Mouse (Mus musculus) liver, postnatal 0 days (tissue): ENCODE results near the gene Nfkbie. TPM values are rescaled to one million over a fixed set of nuclear protein-coding genes. Genes with fewer than 3 reads are reported as not detected.
A peak's percentile ranks its signal among the peaks of the same experiment; 100 is the strongest.

Experiments
- ATAC-seq: fragments of 200-750 bp; cut with Nextera tagmentation; 2 replicates; pipeline ENCODE4 v1.8.0; 2017; ENCODE audit warnings: mild to moderate bottlenecking, moderate library complexity
- DNase-seq: peaks from one replicate; pipeline ENCODE4 v3.0.0-alpha.2; 2016
- H3K27ac ChIP-seq: fragments of 300-500 bp; sonication (generic); 2 replicates; pipeline ENCODE4 v1.5.1; 2014; ENCODE audit warnings: antibody characterized with exemption, moderate library complexity, mild to moderate bottlenecking, low read depth
- H3K27me3 ChIP-seq: fragments of 300-500 bp; sonication (generic); 2 replicates; pipeline ENCODE4 v1.6.1; 2014; ENCODE audit warnings: low read length, control low read depth, mixed read lengths; ENCODE audit not compliant: insufficient read depth
- H3K36me3 ChIP-seq: fragments of 300-500 bp; sonication (generic); replicated peaks from 2 replicates; pipeline ENCODE4 v1.6.1; 2014; ENCODE audit warnings: mild to moderate bottlenecking, control low read depth, low read length, moderate library complexity, mixed read lengths; ENCODE audit not compliant: insufficient read depth
- H3K4me1 ChIP-seq: fragments of 300-500 bp; sonication (generic); 2 replicates; pipeline ENCODE4 v1.6.1; 2014; ENCODE audit warnings: antibody characterized with exemption, mild to moderate bottlenecking, control low read depth; ENCODE audit not compliant: insufficient read depth
- H3K4me2 ChIP-seq: fragments of 300-500 bp; sonication (generic); 2 replicates; pipeline ENCODE4 v1.6.1; 2014; ENCODE audit warnings: low read depth, mild to moderate bottlenecking, low read length, moderate library complexity, mixed read lengths
- H3K4me3 ChIP-seq: fragments of 300-500 bp; sonication (generic); 2 replicates; pipeline ENCODE4 v1.5.1; 2014; ENCODE audit warnings: low read depth, low read length
- H3K9ac ChIP-seq: fragments of 300-500 bp; sonication (generic); replicated peaks from 2 replicates; pipeline ENCODE4 v1.6.1; 2014; ENCODE audit warnings: mild to moderate bottlenecking, moderate library complexity
- H3K9me3 ChIP-seq: fragments of 300-500 bp; sonication (generic); 2 replicates; pipeline ENCODE4 v1.6.1; 2016; ENCODE audit warnings: mild to moderate bottlenecking, control low read depth, low read length, mixed read lengths
- CTCF ChIP-seq: sonication (generic); IDR thresholded peaks from 2 replicates; pipeline ENCODE4 v1.5.1; 2016; ENCODE audit warnings: antibody characterized with exemption, low read depth
- EP300 ChIP-seq: IDR thresholded peaks from 2 replicates; pipeline ENCODE4 v1.6.1; 2016; ENCODE audit warnings: antibody characterized with exemption, low read depth, mild to moderate bottlenecking
- WGBS: fragments of 180-500 bp; shearing (Covaris S2); extraction: QIAGEN DNeasy Blood & Tissue Kit; methylation state at CpG from one replicate; pipeline ENCODE4 v1.1.7; 2014; ENCODE audit not compliant: insufficient replicate concordance; 5-methylcytosine and 5-hydroxymethylcytosine counted together
- polyA plus RNA-seq: library from polyadenylated mRNA; unstranded; fragments of >200 nt; fragmentation: Nextera tagmentation; extraction: Ambion mirVana; gene quantifications from 2 replicates; pipeline ENCODE4 v1.2.1, GENCODE M21; 2015

The Nfkbie gene
- polyA plus RNA-seq, 1 experiment from 2014 or later = 2.8 TPM

DNA sequence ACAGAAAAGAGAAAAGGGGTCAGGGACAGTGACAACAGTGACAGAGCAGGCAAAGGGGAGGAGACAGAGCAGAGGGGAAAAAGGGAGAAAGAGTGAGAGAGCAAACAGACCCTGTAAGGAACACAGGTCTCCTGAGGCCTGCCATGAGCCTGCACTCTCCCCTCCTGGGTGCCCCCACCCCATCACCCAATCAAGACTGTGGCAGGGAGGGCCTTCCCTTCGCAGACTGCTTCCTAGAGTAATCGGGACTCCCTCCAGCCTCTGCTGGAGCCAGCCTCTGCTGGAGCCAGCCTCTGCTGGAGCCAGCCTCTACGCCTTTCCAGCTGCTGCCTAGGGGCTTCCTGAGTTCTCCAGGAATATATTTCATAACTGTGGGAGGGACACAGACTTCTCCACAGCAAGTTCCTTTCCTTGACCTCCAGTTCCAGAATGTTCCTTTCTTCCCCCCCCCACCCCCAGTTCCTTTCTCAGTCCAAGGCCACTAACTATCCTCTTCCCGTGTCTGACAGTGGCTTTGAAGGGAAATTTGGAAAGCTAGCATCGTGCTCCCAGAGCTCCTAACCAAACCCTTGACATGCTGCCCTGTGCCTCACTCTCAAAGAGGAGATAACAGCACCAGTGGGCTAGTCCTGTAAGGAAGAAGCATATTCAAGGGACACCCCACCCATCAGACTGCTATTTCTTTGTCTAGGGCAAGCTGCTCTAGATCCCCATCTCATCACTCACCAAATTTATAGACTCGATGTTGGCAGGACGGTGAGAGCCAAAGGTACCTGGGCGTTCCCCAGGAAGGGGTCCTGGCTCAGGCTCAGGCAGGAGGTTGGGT lies 37.3 kb downstream of the Nfkbie start:
- ATAC-seq (no peak), DNase-seq (no peak)
- Histone ChIP-seq H3K9ac (peak overlapping the region; percentile 80), H3K4me1 (peaks cover 67% of the 10 kb centered on the region), H3K27me3 (no peaks in the 10 kb centered on the region), H3K36me3 (peaks cover 37% of the 10 kb centered on the region), H3K4me3 (peak overlapping the region; percentile 75), H3K9me3 (no peaks in the 10 kb centered on the region), H3K4me2 (peak overlapping the region; percentile 96), H3K27ac (peak overlapping the region; percentile 77)
- TF ChIP-seq CTCF = no peak
- TF ChIP-seq EP300 = no peak
- 32% methylated on average over 8 of the region's 8 CpGs for WGBS

DNA sequence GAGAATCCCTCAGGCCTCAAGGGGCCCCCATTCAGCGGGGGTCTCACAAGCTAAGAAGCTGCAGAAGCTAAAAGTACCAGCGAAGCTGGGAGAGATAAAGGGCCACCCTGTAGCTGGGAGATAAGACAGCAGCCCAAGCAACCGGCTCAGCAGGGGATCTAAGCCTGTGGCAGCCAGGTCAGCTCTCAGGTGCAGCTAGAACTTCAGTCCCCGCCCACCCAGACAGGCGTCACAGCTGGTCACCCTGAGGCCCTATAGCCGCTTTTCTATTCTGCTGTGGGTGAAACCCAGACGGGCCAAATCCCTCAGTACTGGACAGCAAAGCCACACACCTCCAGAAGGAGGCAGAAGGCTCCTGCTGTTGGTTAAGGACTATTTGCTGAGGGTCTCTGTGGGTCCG lies 38.0 kb downstream of the Nfkbie start:
- Histone ChIP-seq H3K27me3 (no peaks in the 10 kb centered on the region), H3K9ac (peak overlapping the region; percentile 80), H3K4me3 (peak overlapping the region; percentile 75), H3K27ac (peak overlapping the region; percentile 77), H3K4me1 (peaks cover 74% of the 10 kb centered on the region), H3K4me2 (peak overlapping the region; percentile 96), H3K9me3 (no peaks in the 10 kb centered on the region), H3K36me3 (peaks cover 32% of the 10 kb centered on the region)
- DNase-seq (peak; percentile 75), ATAC-seq (peak; percentile 35)
- TF ChIP-seq EP300 (peak; percentile 53; the same call in 1 of the 2 replicates), CTCF (peak; percentile 31)
- 27% methylated on average over 8 of the region's 8 CpGs for WGBS

DNA sequence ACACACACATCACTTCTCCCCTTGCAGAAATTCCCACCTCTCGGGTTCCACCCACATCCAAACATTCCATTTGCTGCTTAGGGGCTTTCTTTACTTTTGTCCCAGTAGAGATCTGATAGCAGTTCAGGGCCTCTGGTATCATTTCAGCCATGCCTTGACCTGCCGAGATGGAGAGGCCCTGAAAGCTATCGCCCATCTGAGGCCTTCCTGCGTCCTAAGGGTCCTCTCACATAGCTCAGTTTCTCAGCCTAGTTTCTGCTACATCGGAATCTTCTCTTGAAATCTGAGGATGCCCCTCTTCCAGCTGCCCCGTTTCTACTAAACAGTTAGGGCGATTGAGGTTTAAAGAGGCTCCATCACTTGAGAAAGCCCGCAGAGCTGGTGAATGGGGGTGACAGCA lies 38.7 kb downstream of the Nfkbie start:
- ATAC-seq (no peak), DNase-seq (no peak)
- H3K9ac ChIP-seq = peak overlapping the region; percentile 80
- peak overlapping the region; percentile 96 for H3K4me2 ChIP-seq
- H3K9me3 ChIP-seq = no peaks in the 10 kb centered on the region
- H3K27ac ChIP-seq = peak overlapping the region; percentile 77; the same call in 1 of the 2 replicates
- no peaks in the 10 kb centered on the region for H3K27me3 ChIP-seq
- no peak for TF ChIP-seq CTCF
- TF ChIP-seq EP300 = no peak
- peak overlapping the region; percentile 75 for H3K4me3 ChIP-seq
- WGBS = 33% methylated on average over 8 of the region's 8 CpGs
- H3K4me1 ChIP-seq = peaks cover 77% of the 10 kb centered on the region
- H3K36me3 ChIP-seq = peaks cover 25% of the 10 kb centered on the region

DNA sequence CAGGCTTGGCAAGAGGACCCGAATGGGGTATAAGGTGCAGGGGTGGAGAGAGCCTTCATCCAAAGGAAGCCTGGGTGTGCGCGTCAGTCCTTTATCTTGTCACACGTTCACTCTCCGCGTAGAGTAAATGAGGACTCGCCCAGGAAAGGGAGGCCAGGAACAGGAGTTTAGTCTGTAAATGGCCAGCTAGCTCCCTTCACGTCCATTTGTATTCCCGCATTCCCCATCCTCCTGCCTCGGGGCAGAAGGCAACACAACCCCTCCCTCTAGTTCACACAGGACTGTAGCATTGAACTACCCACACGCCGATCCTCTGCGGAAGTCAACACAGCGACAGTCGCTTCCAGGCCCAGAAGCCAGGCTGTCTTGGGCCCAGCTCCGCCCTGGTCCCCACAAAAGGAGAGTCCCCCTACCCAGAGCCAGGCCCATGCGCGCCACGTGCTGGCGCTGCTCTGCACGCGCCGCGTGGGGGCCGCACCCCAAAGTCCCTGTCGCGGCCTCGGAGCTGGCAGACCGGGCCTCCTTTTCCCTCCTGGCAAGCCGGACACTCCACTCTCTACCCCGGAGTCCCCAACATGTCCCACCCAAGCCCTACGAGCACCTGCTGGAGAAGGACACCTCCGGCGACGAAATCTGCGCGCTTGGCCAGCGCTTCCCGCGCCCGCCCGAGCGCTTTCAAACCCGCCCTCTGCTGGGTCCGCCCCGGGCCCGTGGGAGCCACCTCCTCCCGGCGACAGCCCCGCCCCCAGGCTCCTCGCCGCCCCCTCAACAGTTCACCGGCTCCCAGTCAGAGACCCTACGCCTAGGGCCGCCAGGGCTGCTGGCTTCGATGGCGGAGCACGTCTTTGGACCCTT lies 39.6 kb downstream of the Nfkbie start:
- H3K27me3 ChIP-seq = no peaks in the 10 kb centered on the region
- peaks cover 81% of the 10 kb centered on the region for H3K4me1 ChIP-seq
- ATAC-seq (peak; percentile 44), DNase-seq (peak; percentile 87)
- H3K4me3 ChIP-seq = peak overlapping the region; percentile 75
- H3K27ac ChIP-seq = peak overlapping the region; percentile 77
- TF ChIP-seq EP300 (no peak), CTCF (peak; percentile 7; the same call in 1 of the 2 replicates)
- peaks cover 16% of the 10 kb centered on the region for H3K36me3 ChIP-seq
- H3K4me2 ChIP-seq = peak overlapping the region; percentile 96
- WGBS = 3% methylated on average over 56 of the region's 58 CpGs
- H3K9me3 ChIP-seq = no peaks in the 10 kb centered on the region
- peak overlapping the region; percentile 80 for H3K9ac ChIP-seq

DNA sequence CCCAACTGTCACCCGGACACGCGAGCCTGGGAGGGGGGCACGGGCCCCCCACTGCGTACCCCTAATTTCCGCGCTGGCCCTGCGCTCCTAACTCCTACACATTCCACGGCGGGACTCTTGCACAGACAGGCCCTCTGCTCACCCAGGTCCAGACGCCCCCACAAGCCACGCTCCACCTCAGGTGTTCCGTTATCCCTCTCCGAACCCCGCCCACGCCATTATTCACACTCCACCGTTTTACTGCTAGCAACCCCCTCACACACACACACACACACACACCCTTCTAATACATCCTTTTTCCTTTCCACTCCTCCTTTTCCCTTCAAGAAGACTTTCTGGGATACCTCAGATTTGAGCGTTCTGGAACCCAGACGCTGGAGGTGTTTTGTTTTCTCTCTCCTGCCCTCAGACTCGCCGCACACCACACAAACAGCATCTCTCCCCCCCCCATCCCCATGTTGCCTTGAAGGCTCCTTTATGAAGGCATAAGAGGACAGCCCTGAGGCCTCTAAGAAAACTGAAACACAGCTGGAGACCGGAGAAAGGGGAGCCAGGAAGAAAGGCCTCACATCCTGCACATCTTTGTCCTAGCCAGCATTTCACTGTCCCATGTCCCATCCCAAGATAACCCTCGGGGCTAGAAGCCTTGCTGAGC lies 40.4 kb downstream of the Nfkbie start:
- ATAC-seq (no peak), DNase-seq (no peak)
- peak overlapping the region; percentile 77 for H3K27ac ChIP-seq
- peaks cover 75% of the 10 kb centered on the region for H3K4me1 ChIP-seq
- peak overlapping the region; percentile 75 for H3K4me3 ChIP-seq
- no peaks in the 10 kb centered on the region for H3K9me3 ChIP-seq
- H3K4me2 ChIP-seq = peak overlapping the region; percentile 96
- TF ChIP-seq EP300 (no peak), CTCF (no peak)
- no peaks in the 10 kb centered on the region for H3K27me3 ChIP-seq
- H3K36me3 ChIP-seq = peaks cover 8% of the 10 kb centered on the region
- H3K9ac ChIP-seq = peak overlapping the region; percentile 80
- WGBS = 14% methylated on average over 23 of the region's 23 CpGs
